Mouse (Mus musculus) kidney, adult 8-10 months (tissue): ENCODE results near the gene Kdm8.
"Not testable (repeated sequence)": the region's sequence is repeated elsewhere in the genome, so short reads cannot be mapped to it uniquely, and the experiment has no call there.

ENCODE experiments used
- DNase-seq, 2 experiments: peaks; one replicate each; pipeline ENCODE4 v3.0.0; 2022

Kdm8 gene

DNA sequence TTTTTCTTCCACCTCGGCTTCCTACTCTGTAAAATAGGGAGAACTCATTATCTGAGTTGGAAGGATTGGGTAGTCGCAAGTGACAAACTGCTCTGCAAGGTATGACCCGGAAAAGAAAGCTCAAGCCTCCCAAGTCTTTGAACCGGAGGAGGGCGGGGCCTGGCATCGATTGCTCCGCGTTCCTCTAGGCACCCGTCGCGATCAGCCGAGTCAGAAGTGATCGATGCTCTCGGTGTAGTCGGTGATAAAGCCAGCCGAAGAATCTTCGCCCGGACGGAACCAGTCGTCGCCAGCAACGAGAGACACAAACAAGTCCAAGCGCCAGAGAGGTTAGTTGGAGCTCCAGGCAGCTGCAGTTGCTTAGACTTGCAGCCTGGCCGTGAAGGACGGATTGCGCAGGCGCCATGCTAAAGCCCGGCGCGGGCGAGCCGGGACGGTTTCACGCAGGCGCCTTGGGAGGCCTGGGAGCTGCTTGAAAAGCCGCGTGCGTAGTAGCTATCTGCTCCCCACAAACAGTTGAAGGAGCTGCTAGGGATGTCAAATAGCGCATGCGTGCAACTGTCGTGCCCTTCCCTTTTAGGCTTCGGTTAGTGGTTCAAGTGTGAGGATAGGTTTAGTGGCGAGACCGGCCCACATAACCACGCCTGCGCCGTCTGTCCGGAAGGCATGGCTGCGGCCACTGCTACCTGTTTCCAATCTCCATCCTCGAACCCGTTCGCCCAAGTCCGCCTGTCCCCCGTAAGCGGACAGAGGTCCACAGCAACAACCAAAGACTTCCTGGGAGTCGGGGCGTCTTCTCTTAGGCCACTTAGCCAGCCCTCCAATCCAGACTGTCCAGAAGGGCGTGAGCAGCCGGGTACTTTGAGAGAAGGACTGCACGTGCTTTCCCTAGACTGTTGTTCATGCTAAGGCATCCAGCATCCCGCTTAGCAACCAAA, at the start of gene Kdm8:
Gene Kdm8, plus strand, starts transcription at position 213 of the 938 bp plus-strand sequence.
- peak; percentile 93 to 94 for DNase-seq

GRCm38 (mm10) chr7:125398116-125398515, 46.4 kb upstream of the Kdm8 start:
- no peak for DNase-seq

DNA sequence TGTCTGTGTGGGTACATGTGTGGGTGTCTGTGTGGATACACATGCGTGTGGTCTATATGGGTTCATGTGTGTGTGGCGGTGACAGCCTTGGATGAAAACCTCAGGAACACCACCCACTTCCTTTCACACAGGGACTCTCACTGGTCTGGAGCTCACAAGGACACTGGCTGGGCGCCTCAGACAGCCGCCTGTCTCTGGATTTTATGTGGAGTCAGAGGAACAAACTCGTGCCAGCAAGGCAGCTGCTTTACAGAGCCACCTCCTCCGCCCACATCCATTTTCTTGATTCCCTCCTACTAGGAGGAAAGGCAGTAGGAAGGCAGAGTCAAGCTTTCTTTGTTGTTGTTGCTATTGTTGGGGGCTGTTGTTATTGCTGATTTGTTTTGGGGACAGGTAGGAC, 45.8 kb upstream of the Kdm8 start:
- no peak for DNase-seq

DNA sequence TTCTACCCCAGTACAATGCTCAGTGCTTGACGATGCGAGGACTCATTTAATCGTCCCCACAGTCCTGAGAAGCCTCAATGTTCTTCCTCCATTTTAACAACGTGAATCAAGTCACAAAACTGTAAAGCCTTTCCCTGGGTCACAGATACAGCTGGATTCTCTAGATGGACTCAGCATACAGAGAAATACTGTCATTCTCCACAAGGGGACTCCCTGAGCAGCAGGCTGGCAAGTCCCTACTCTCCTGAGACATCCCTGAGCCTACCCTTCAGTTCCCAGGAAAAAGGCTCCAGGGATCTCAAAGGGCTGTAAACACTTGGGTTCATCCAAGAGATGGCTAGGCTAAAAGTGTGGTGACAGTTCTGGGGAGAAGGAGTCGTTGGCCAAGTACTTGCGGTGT, 37.3 kb upstream of the Kdm8 start:
- no peak for DNase-seq

- no peak for DNase-seq
Measured at GRCm38 (mm10) chr7:125415087-125415486, 29.4 kb upstream of the Kdm8 start.

DNA sequence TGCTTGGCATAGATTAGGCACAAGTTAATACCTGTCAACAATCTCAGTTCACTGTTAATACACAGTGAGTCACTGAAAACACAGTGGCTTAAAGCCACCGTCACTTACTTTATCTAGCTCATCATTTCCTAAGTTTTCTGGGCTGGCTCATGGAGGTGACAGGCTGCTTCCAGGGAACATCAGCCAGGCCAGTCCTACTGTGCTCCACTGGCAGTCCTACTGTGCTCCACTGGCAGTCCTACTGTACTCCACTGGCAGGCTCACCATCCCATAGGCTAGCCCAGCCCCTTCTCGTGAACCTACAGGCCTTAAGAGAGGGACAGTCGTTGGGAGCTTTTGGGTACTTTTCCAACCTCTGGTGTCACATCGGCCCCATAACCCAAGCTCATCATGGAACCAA, 28.7 kb upstream of the Kdm8 start:
- DNase-seq, result no peak

DNA sequence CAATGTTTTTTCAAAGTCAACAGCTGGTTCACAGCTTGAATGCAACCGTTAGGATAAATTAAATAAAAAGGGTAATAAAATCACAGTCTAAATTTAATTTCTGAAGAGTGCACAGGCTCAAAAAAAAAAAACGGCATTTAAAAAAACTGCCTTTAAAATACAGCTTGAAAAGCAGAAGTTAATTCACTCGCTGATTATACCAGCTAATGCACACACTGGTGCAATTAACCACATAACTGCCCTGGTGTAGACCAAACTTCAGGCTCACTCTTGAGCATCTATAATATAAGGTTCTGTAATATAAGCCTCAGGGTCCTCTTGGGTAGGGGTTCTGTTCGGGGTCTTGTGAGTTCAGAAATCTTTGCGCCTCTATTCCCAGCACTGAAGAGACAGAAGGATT, 27.7 kb upstream of the Kdm8 start:
- DNase-seq, result no peak

DNA sequence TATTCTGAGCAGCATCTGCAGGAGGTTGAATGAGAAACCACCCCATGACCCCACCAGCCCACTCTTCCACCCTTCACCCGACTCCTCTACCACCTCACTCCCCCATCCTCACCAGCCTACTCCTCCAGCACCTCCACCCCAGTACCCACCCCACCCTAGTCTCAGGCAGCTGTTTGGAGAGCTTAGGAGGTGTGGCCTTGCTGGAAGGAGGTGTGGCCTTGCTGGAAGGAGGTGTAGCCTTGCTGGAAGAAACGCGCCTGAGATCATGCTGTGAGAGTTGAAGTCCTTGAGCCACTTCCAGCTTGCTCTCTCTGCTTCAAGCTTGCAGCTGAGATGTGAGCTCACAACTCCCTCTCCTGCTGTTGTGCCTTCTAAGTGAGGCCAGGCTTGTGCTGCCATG, 26.1 kb upstream of the Kdm8 start:
- DNase-seq, result no peak

DNA sequence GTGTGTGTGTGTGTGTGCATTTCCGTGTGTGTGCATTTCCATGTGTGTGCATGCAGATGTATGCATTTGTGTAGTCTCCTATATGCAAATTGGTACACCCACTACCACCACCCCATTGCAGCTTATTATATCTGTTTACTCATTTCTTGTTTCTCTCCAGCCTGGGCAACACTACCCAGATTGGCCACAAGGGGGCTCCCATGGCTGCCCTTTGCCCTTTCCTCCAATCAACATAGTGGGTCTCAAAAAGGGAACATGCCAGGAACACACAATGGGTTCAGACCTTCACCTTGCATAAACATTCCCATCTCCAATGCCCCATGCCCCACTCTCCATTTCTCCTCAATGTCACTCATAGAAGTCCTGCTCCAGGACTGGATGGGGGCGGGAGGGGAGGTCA, 24.3 kb upstream of the Kdm8 start:
- peak in 1 of 2 experiments; percentile 25 for DNase-seq

- DNase-seq, result no peak
Measured at GRCm38 (mm10) chr7:125421911-125422310, 22.6 kb upstream of the Kdm8 start.

DNA sequence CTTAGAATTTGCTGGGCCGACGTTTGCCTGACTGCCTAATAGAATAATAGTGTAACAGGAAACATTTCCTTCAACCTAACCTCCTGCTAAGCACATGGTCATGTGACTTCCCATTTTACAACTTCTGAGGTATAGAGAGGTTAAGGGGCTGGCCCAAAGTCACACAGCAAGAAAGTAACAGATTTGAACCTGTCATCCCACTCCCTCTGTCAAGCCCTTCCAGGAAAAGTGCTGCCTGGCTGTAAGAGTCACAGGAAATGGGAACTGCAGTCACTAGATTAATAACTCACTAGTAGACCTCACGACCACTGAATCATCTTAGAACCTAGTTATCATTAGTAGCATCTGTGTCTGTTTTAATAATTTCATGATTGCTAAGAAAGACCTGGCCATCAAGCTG, 21.4 kb upstream of the Kdm8 start:
- DNase-seq, result no peak

GRCm38 (mm10) chr7:125427492-125428090, 16.9 kb upstream of the Kdm8 start:
- peak; percentile 9 to 43 for DNase-seq

DNA sequence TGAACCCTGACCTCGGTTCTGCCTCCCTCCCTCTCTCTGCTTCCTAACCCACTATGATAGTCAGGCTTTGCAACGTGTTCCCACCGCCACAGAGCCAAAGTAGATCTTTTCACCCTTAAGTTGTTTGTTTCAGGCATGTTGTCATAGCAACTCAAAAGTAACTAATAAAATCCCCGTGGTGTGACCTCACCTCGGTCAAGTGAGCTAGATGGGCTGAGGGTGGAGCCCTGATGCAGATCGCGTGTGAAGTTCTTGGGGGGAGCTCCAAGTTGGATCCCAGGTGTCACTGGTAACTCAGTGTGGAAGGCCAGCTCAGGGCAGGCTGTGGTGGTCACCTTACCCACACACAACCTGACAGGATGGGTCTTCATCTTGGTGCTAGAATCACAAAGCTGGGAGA, 16.1 kb upstream of the Kdm8 start:
- DNase-seq, result no peak

GRCm38 (mm10) chr7:125428816-125429500, 15.5 kb upstream of the Kdm8 start:
- DNase-seq, result not testable (repeated sequence)

GRCm38 (mm10) chr7:125430170-125430842, 14.2 kb upstream of the Kdm8 start:
- no peak for DNase-seq

DNA sequence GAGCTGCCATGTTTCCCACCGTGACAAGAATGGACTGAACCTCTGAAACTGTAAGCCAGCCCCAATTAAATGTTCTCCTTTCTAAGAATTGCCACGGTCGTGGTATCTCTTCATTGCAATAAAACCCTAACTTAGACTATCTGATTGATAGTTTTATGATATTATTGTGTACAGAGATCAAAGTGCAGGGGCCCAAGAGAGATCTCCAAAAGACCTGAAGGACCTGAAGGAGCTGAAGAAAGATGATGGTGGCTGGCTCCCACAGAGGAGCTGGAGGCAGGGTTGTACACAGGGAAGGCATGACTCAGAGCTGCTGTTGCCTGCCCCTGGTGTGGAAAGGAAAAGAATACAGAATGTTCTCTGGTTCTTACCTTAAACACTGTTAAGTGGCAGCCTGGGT, 10.6 kb upstream of the Kdm8 start:
- DNase-seq, result no peak

DNA sequence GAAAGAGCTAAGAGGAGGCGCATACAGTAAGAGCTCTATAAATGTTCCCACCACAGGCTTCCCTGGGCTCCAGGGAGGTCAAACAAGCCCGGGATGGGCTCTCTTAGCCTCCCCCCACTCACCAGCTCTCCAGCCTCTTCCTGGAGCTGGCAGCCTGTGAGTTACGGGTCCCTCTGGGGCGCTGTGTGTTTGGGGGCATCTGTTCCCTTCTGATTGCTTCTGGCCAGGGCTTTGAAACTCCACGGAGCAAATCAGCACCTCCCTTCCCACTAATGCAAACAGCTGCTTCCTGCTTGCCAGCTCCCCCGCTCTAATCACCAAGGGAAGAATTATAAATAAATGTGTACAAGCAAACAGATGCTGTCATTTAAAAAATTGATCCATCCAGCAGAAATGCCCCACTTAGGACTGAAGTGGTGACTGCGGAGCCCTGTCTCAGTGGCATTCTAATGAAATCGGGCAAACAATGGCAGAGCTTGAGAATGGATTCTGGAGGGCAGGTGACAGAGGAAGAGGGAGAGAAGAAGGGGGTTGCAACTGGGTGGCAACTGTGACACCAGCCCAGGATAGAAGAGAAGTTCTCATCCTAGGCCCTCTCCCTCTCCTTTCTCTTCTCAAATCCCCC, 9.7 kb upstream of the Kdm8 start:
- DNase-seq, result no peak

- DNase-seq, result no peak
Measured at GRCm38 (mm10) chr7:125442323-125442722, 2.2 kb upstream of the Kdm8 start.

- DNase-seq, result peak; percentile 5 to 11
Measured at GRCm38 (mm10) chr7:125444076-125444463, 406 bp upstream of the Kdm8 start.

- no peak for DNase-seq
Measured at GRCm38 (mm10) chr7:125450678-125451077, 6.2 kb downstream of the Kdm8 start.

GRCm38 (mm10) chr7:125451078-125451477, 6.6 kb downstream of the Kdm8 start:
- no peak for DNase-seq

DNA sequence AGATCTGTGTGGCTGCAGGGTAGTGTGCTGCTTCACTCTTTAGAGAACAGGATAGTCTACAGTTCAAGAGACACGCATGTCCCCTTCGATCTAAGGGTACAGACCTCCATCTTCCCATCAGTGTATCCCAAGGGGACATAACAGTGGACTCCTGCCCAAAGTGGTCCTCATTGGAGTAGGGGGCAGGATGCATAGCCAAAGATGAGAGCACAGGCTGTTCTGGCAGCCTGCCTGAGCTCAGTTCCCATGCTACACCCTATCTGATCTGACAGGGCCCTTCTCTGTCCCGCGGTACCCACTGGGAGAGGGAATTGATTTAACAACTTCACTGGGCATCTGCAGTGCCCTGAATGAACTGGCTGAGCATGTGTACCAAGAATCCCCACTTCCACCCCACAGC, 9.2 kb downstream of the Kdm8 start:
- DNase-seq, result no peak

DNA sequence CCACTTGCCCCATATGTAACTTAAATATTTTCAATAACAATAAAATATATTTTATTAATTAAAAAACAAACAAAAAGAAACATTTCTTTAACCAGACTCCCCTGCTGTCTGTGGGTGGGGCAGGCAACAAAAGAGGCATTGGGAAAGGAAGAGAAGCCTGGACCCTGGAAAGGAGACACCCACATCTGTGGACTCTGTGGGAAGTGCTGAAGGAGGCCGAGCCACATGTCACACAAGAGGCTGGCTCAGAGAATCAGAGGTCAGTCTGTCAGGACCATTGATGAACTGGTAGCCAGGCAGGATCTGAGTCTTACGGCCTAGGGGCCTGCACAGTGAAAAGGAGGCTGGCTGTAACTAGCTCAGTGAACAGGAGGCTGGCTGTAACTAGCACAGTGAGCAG, 17.7 kb downstream of the Kdm8 start:
- no peak for DNase-seq
